Mouse (Mus musculus): ENCODE measurements around the gene Trim23.

DNA sequence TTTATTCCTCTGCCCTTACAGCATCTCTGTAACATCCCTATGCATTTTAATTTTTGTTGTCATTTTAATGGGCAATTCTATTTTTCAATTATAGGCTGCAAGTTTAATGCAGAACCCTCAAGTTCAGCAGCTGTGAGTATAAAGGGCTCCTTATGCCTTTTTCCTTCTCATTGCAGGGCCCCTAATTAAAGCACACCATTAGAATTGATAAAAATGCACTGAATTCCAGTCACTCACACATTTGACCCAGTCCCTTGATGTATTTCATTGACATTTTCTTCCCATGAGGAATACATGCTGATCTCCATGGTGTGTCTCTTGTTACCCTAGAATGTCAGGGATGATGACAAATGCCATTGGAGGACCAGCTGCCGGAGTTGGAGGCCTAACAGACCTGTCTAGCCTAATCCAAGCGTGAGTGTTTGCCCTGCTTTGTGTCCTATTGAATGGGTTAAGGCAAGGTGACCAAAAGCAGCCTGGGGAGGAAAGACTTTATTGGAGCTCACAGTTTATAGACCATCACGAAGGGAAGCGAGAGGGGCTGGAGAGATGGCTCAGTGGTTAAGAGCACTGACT, 44.0 kb upstream of the Trim23 start:
- TF ChIP-seq EP300 (optimal IDR thresholded peaks at IDR 0.05) = no peak
- no peak for TF ChIP-seq CTCF (IDR thresholded peaks at IDR 0.05; ENCODE audit: low read depth)

Data from stomach, postnatal 0 days (tissue).